Mouse (Mus musculus) stomach, embryonic 14.5 days (tissue): ENCODE measurements at regions not wholly inside any gene's neighbourhood (a gene's known extent, or its start where the extent isn't known, plus 50 kb on each side); places are given as distances from the start of the nearest gene placed in this dataset.
A peak's percentile ranks its signal among the peaks of the same experiment; 100 is the strongest.

ENCODE experiments used
- ATAC-seq: fragments of 200-750 bp; cut with Nextera tagmentation; 2 replicates; pipeline ENCODE4 v1.8.0; 2017; ENCODE audit warnings: low read depth, moderate TSS enrichment; ENCODE audit not compliant: insufficient number of reproducible peaks, insufficient read depth, low FRiP score
- H3K27ac ChIP-seq: fragments of 300-500 bp; sonication (generic); 2 replicates; pipeline ENCODE4 v1.5.1; 2014; ENCODE audit warnings: mild to moderate bottlenecking, low read length, moderate library complexity, mixed read lengths
- H3K27me3 ChIP-seq: fragments of 300-500 bp; sonication (generic); 2 replicates; pipeline ENCODE4 v1.6.1; 2014; ENCODE audit warnings: low read length, control low read depth, mixed read lengths; ENCODE audit not compliant: control insufficient read depth, insufficient read depth
- H3K36me3 ChIP-seq: fragments of 300-500 bp; sonication (generic); 2 replicates; pipeline ENCODE4 v1.6.1; 2014; ENCODE audit warnings: mild to moderate bottlenecking, control low read depth, low read length, moderate library complexity, mixed read lengths; ENCODE audit not compliant: control insufficient read depth, insufficient read depth
- H3K4me1 ChIP-seq: fragments of 300-500 bp; sonication (generic); 2 replicates; pipeline ENCODE4 v1.6.1; 2014; ENCODE audit warnings: low read length, control low read depth, mixed read lengths; ENCODE audit not compliant: control insufficient read depth, insufficient read depth
- H3K4me2 ChIP-seq: fragments of 300-500 bp; sonication (generic); replicated peaks from 2 replicates; pipeline ENCODE4 v1.6.1; 2014; ENCODE audit warnings: low read depth, low read length, control low read depth
- H3K4me3 ChIP-seq: fragments of 300-500 bp; sonication (generic); 2 replicates; pipeline ENCODE4 v1.5.1; 2014; ENCODE audit warnings: low read depth, low read length, control low read depth
- H3K9ac ChIP-seq: fragments of 300-500 bp; sonication (generic); replicated peaks from 2 replicates; pipeline ENCODE4 v1.6.1; 2014; ENCODE audit warnings: low read depth, mild to moderate bottlenecking, control low read depth, low read length, moderate library complexity, mixed read lengths
- H3K9me3 ChIP-seq: fragments of 300-500 bp; sonication (generic); 2 replicates; pipeline ENCODE4 v1.6.1; 2016; ENCODE audit warnings: low read depth, low read length, control low read depth; ENCODE audit not compliant: control insufficient read depth
- WGBS: fragments of 180-500 bp; shearing (Covaris S2); extraction: QIAGEN DNeasy Blood & Tissue Kit; methylation state at CpG from one replicate; pipeline ENCODE4 v1.1.7; 2014; 5-methylcytosine and 5-hydroxymethylcytosine counted together

- Histone ChIP-seq H3K9me3 (no peaks in the 10 kb centered on the region), H3K4me2 (no peak overlapping the region), H3K27ac (no peak overlapping the region), H3K4me3 (no peak overlapping the region), H3K9ac (no peak overlapping the region), H3K4me1 (peaks cover 6% of the 10 kb centered on the region; the same call in 1 of the 2 replicates), H3K27me3 (no peaks in the 10 kb centered on the region), H3K36me3 (no peaks in the 10 kb centered on the region)
- WGBS = 50% methylated on average over 7 of the region's 7 CpGs
- no peak for ATAC-seq
Measured at GRCm38 (mm10) chr14:120154413-120154812, 112.2 kb upstream of the Oxgr1 start.

GRCm38 (mm10) chr14:120164184-120164583, 111.3 kb upstream of the Mbnl2 start:
- Histone ChIP-seq H3K4me2 (no peak overlapping the region), H3K9me3 (no peaks in the 10 kb centered on the region), H3K4me3 (no peak overlapping the region), H3K36me3 (no peaks in the 10 kb centered on the region), H3K27ac (no peak overlapping the region), H3K9ac (no peak overlapping the region), H3K27me3 (no peaks in the 10 kb centered on the region), H3K4me1 (no peaks in the 10 kb centered on the region)
- ATAC-seq = 0 out of 2 replicates have a peak, but pooled peaks have one; percentile 23
- 54% methylated on average over 2 of the region's 2 CpGs for WGBS

- no peaks in the 10 kb centered on the region for H3K9me3 ChIP-seq
- H3K4me1 ChIP-seq = no peaks in the 10 kb centered on the region
- ATAC-seq = no peak
- no peaks in the 10 kb centered on the region for H3K27me3 ChIP-seq
- no peak overlapping the region for H3K27ac ChIP-seq
- no peaks in the 10 kb centered on the region for H3K36me3 ChIP-seq
- no peak overlapping the region for H3K4me2 ChIP-seq
- 89% methylated on average over 10 of the region's 10 CpGs for WGBS
- no peak overlapping the region for H3K4me3 ChIP-seq
- H3K9ac ChIP-seq = no peak overlapping the region
Measured at GRCm38 (mm10) chr14:120165496-120166045, 109.9 kb upstream of the Mbnl2 start.

DNA sequence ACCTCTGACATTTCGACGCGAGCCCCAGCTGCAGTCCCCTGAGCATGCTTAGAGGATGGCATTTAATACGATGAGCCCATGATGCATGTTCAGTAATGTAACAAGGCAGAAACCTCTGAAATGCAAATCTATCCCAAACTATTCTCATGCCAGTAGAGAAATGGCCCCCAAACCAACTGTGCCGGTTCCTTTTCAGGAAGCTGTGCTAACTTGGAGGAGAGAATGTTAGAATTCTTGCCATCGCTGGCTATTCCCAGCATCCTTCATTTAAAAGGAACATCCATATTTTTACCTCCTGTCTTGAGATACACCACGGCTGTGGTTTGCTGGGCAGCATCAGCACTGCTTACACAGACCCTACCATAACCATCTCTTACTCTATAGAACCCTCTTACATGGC, 104.7 kb upstream of the Mbnl2 start:
- no peak for ATAC-seq
- no peaks in the 10 kb centered on the region for H3K36me3 ChIP-seq
- no peak overlapping the region for H3K27ac ChIP-seq
- no peaks in the 10 kb centered on the region for H3K27me3 ChIP-seq
- no peak overlapping the region for H3K4me3 ChIP-seq
- no peaks in the 10 kb centered on the region for H3K9me3 ChIP-seq
- no peak overlapping the region for H3K4me2 ChIP-seq
- no peaks in the 10 kb centered on the region for H3K4me1 ChIP-seq
- WGBS = 87% methylated on average over 7 of the region's 7 CpGs
- H3K9ac ChIP-seq = no peak overlapping the region

DNA sequence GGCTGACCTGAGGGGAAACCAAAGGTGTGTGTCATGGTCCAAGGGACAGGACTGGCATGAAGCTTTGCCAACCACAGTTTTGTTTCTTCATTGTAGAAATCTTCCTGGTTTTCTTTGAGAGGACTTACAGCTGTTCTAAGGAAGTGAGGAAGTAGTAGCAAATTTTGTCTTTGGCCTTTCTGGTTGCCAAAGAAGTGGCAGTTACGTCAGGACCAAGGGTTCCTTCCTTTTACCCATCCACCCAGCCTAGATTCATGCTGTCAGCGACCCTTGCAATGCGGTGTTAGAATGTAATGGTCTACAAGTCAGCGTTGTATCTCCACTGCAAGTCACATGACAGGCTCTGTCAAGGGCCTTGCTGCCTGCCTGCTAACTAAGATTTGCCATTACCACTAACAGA, 103.4 kb upstream of the Mbnl2 start:
- no peak for ATAC-seq
- Histone ChIP-seq H3K4me3 (no peak overlapping the region), H3K27me3 (no peaks in the 10 kb centered on the region), H3K4me2 (no peak overlapping the region), H3K4me1 (no peaks in the 10 kb centered on the region), H3K9ac (no peak overlapping the region), H3K9me3 (no peaks in the 10 kb centered on the region), H3K27ac (no peak overlapping the region), H3K36me3 (no peaks in the 10 kb centered on the region)
- WGBS = 79% methylated on average over 4 of the region's 4 CpGs

DNA sequence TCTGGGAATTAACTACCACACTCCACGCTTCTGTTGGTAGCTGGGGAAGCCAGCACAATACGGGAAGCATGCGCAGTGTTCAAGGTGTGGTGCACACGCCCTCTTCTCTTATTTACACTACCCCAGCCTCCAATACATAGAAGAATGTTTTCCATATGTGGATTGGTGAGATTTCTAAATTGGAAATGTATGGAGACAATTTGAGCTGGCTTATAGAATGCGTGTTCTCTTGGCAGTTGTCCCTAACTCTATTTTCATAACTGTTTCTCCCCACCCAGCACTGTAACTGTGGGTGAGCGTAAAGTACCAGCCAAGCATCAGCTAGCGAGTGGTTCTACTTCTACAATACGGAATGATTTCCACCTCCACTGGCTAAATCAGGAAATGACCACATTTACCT, 102.6 kb upstream of the Mbnl2 start:
- Histone ChIP-seq H3K27me3 (no peaks in the 10 kb centered on the region), H3K4me1 (no peaks in the 10 kb centered on the region), H3K4me2 (no peak overlapping the region), H3K9me3 (no peaks in the 10 kb centered on the region), H3K9ac (no peak overlapping the region), H3K4me3 (no peak overlapping the region), H3K36me3 (no peaks in the 10 kb centered on the region), H3K27ac (no peak overlapping the region)
- no peak for ATAC-seq
- WGBS = 85% methylated on average over 8 of the region's 8 CpGs

DNA sequence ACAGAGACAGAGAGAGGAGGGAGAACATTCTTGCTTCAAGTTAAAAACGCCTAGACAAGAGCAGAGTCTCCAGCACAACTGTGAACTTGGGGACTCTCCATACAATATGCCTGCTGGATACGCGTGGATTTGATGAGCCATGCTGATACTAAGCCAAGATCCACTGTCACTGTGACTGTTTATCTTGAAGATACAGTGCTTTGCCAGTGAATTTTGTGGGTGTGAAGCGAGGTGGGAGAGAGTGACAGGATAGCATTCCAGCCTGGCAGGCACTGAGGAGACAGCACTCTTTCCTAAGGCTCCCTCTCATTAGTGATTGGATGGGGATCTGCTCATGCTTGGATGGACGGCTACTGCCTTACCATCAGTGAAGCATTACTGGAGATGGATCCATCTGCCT, 100.9 kb upstream of the Mbnl2 start:
- H3K4me2 ChIP-seq = no peak overlapping the region
- 77% methylated on average over 5 of the region's 5 CpGs for WGBS
- H3K4me1 ChIP-seq = no peaks in the 10 kb centered on the region
- no peak overlapping the region for H3K9ac ChIP-seq
- H3K27me3 ChIP-seq = no peaks in the 10 kb centered on the region
- H3K36me3 ChIP-seq = no peaks in the 10 kb centered on the region
- H3K4me3 ChIP-seq = no peak overlapping the region
- H3K27ac ChIP-seq = no peak overlapping the region
- H3K9me3 ChIP-seq = no peaks in the 10 kb centered on the region
- ATAC-seq = no peak

DNA sequence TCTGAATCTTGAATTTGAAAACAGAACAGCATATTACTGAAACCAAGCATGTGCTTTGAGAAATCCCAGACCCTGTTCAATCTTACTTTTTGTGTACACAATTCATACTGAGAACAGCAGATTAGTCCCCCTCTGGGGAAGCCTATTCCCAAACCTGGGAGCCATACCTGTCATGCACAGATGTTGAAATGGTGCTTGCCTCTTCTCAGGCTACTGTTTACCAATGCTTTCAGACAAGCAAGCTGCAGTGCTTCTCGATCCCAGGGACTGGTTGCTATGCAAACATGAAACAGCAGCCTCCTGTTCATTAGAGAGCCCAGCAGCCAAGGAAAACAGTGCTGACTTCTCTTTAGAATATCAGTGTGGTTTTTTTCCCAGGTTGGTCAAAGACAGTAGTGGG, 80.3 kb upstream of the Mbnl2 start:
- 22% methylated on average over 1 of the region's 1 CpGs for WGBS
- no peaks in the 10 kb centered on the region for H3K9me3 ChIP-seq
- H3K4me2 ChIP-seq = no peak overlapping the region
- H3K27ac ChIP-seq = no peak overlapping the region
- H3K4me3 ChIP-seq = no peak overlapping the region
- H3K27me3 ChIP-seq = no peaks in the 10 kb centered on the region
- H3K4me1 ChIP-seq = no peaks in the 10 kb centered on the region
- no peak overlapping the region for H3K9ac ChIP-seq
- 0 out of 2 replicates have a peak, but pooled peaks have one; percentile 67 for ATAC-seq
- no peaks in the 10 kb centered on the region for H3K36me3 ChIP-seq

GRCm38 (mm10) chr14:120211741-120212140, 63.7 kb upstream of the Mbnl2 start:
- 82% methylated on average over 3 of the region's 3 CpGs for WGBS
- Histone ChIP-seq H3K36me3 (no peaks in the 10 kb centered on the region), H3K27ac (no peak overlapping the region), H3K4me2 (no peak overlapping the region), H3K4me3 (no peak overlapping the region), H3K9ac (no peak overlapping the region), H3K27me3 (no peaks in the 10 kb centered on the region), H3K9me3 (no peaks in the 10 kb centered on the region), H3K4me1 (no peaks in the 10 kb centered on the region)
- ATAC-seq = no peak
